Comparison of ENCODE assay signal across 17 mouse cellular contexts in genomic region chr1:183671541-183671940, GRCm38 (mm10).
DNase-seq lines count a peak whose midpoint lies in the region; ATAC-seq and TF ChIP-seq lines count a peak whose summit lies in the region.
"Had no signal": no experiment of that assay in that cellular context is flagged by ENCODE, and none has a peak within 500 bp of the region (broad histone marks: within the 10 kb centered on the region; RNA-seq: fewer than 3 reads in every experiment).

No protein-coding gene starts in this region.

- H3K9me3 ChIP-seq in limb, embryonic 14.5 days (ENCODE audit: control insufficient read depth, low read length): peaks cover 3% of the 10 kb centered on the region; the same call in 1 of the 2 replicates
- 0 out of 2 replicates have a peak, but pooled peaks cover 2% of the 10 kb centered on the region for H3K9me3 ChIP-seq in limb, embryonic 10.5 days (replicated peaks)
- H3K9me3 ChIP-seq in stomach, embryonic 15.5 days: no peaks in the 10 kb centered on the region
- H3K9me3 ChIP-seq: liver, embryonic 15.5 days; midbrain, embryonic 13.5 days had no signal

- no peak for TF ChIP-seq POLR2A in limb, embryonic 14.5 days (IDR thresholded peaks at IDR 0.05; ENCODE audit: borderline replicate concordance, extremely low read depth, insufficient read depth, insufficient read length)

- no peak overlapping the region for H3K4me3 ChIP-seq in limb, embryonic 14.5 days (replicated peaks; ENCODE audit: low read length)
- H3K4me3 ChIP-seq in limb, embryonic 10.5 days: no peak overlapping the region
- H3K4me3 ChIP-seq in stomach, embryonic 15.5 days (replicated peaks): no peak overlapping the region
- H3K4me3 ChIP-seq: embryonic facial prominence, embryonic 13.5 days; hindbrain, embryonic 10.5 days; limb, embryonic 12.5 days; liver, embryonic 15.5 days; midbrain, embryonic 13.5 days; myocyte had no signal

- no peak overlapping the region for H3K4me2 ChIP-seq in limb, embryonic 14.5 days (replicated peaks; ENCODE audit: low read depth, low read length, severe bottlenecking)
- no peak overlapping the region for H3K4me2 ChIP-seq in stomach, embryonic 15.5 days
- H3K4me2 ChIP-seq: embryonic facial prominence, embryonic 13.5 days; limb, embryonic 12.5 days; liver, embryonic 15.5 days; midbrain, embryonic 13.5 days had no signal

- H3K36me3 ChIP-seq in limb, embryonic 14.5 days (ENCODE audit: control insufficient read depth, insufficient read depth, low read length): no peaks in the 10 kb centered on the region
- no peaks in the 10 kb centered on the region for H3K36me3 ChIP-seq in limb, embryonic 10.5 days
- no peaks in the 10 kb centered on the region for H3K36me3 ChIP-seq in stomach, embryonic 15.5 days
- H3K36me3 ChIP-seq: embryonic facial prominence, embryonic 13.5 days; hindbrain, embryonic 10.5 days; limb, embryonic 12.5 days; liver, embryonic 15.5 days; midbrain, embryonic 13.5 days had no signal

- ATAC-seq in limb, embryonic 14.5 days (ENCODE audit: low FRiP score, low read depth): no peak
- peak; percentile 43; the same call in 1 of the 2 replicates for ATAC-seq in stomach, embryonic 15.5 days (ENCODE audit: insufficient read depth, low FRiP score, low read depth)
- ATAC-seq: forebrain, embryonic 14.5 days; midbrain, embryonic 13.5 days had no signal

- no peak overlapping the region for H3K9ac ChIP-seq in limb, embryonic 14.5 days (ENCODE audit: low read depth, low read length, severe bottlenecking)
- H3K9ac ChIP-seq in stomach, embryonic 15.5 days: no peak overlapping the region
- H3K9ac ChIP-seq: embryonic facial prominence, embryonic 13.5 days; limb, embryonic 12.5 days; liver, embryonic 15.5 days; midbrain, embryonic 13.5 days had no signal

- 70% methylated on average over 4 of the region's 4 CpGs for WGBS in limb, embryonic 14.5 days
- 77% methylated on average over 4 of the region's 4 CpGs for WGBS in limb, embryonic 10.5 days
- 55% methylated on average over 4 of the region's 4 CpGs for WGBS in stomach, embryonic 15.5 days

- H3K27me3 ChIP-seq in limb, embryonic 14.5 days (ENCODE audit: control insufficient read depth, insufficient read depth, low read length): no peaks in the 10 kb centered on the region
- no peaks in the 10 kb centered on the region for H3K27me3 ChIP-seq in limb, embryonic 10.5 days (ENCODE audit: low read depth, poor library complexity, severe bottlenecking)
- no peaks in the 10 kb centered on the region for H3K27me3 ChIP-seq in stomach, embryonic 15.5 days (replicated peaks)
- H3K27me3 ChIP-seq: embryonic facial prominence, embryonic 13.5 days; limb, embryonic 12.5 days; liver, embryonic 15.5 days; midbrain, embryonic 13.5 days had no signal

- no peaks in the 10 kb centered on the region for H3K4me1 ChIP-seq in limb, embryonic 14.5 days (ENCODE audit: control insufficient read depth, insufficient read depth, low read length)
- 0 out of 2 replicates have a peak, but pooled peaks cover 2% of the 10 kb centered on the region for H3K4me1 ChIP-seq in limb, embryonic 10.5 days
- H3K4me1 ChIP-seq in stomach, embryonic 15.5 days: no peaks in the 10 kb centered on the region
- H3K4me1 ChIP-seq: hindbrain, embryonic 10.5 days; limb, embryonic 12.5 days; liver, embryonic 15.5 days; midbrain, embryonic 13.5 days had no signal

- peak; percentile 48 for DNase-seq in gastrocnemius, adult 18-20 months (ENCODE audit: low spot score)
- no peak for DNase-seq in gastrocnemius, postnatal 4 days (ENCODE audit: low spot score in 2 of 2)
- DNase-seq in limb, embryonic 14.5 days (ENCODE audit: low spot score): peak; percentile 64
- DNase-seq in limb, embryonic 10.5 days (ENCODE audit: low spot score): no peak
- peak; percentile 31 for DNase-seq in adrenal gland, postnatal 14 days
- DNase-seq in right cerebral cortex, adult 18-20 months: no peak
- DNase-seq in layer of hippocampus, postnatal 10 days (ENCODE audit: low spot score in 2 of 2): no peak
- DNase-seq: cerebellum, adult 18-20 months; kidney, adult 9 months had no signal

- no peak overlapping the region for H3K27ac ChIP-seq in limb, embryonic 14.5 days (replicated peaks; ENCODE audit: low read depth, low read length)
- no peak overlapping the region for H3K27ac ChIP-seq in limb, embryonic 10.5 days
- H3K27ac ChIP-seq in stomach, embryonic 15.5 days: peak overlapping the region; percentile 26; the same call in 1 of the 2 replicates
- H3K27ac ChIP-seq: embryonic facial prominence, embryonic 13.5 days; hindbrain, embryonic 10.5 days; limb, embryonic 12.5 days; liver, embryonic 15.5 days; midbrain, embryonic 13.5 days had no signal

Comparison
In these comparisons a context has a peak if more than half of its experiments do, and no peak if none do; other contexts are left out.
1. DNase-seq: peak in gastrocnemius, adult 18-20 months (single experiment), limb, embryonic 14.5 days (single experiment) and adrenal gland, postnatal 14 days (single experiment); none in gastrocnemius, postnatal 4 days (0 of 2), limb, embryonic 10.5 days (single experiment), right cerebral cortex, adult 18-20 months (single experiment) and layer of hippocampus, postnatal 10 days (0 of 2).